Mouse (Mus musculus) brain, embryonic 14.5 days (tissue): Measurements from ENCODE around the gene Dmrt1. TPM values are rescaled to one million over a fixed set of nuclear protein-coding genes. Genes with fewer than 3 reads are reported as not detected.

Experiments
- DNase-seq: peaks from one replicate; pipeline ENCODE4 v3.0.0-alpha.2; 2011; ENCODE audit warnings: low read depth
- CTCF ChIP-seq: fragments of 200-500 bp; IDR thresholded peaks from 2 replicates; pipeline ENCODE4 v1.5.1; 2012; ENCODE audit warnings: inconsistent platforms, mild to moderate bottlenecking, moderate library complexity, borderline replicate concordance; ENCODE audit not compliant: insufficient read depth, insufficient read length; ENCODE audit errors: extremely low read depth
- POLR2A ChIP-seq: fragments of 200-500 bp; IDR thresholded peaks from 2 replicates; pipeline ENCODE4 v1.6.1; 2012; ENCODE audit warnings: mild to moderate bottlenecking, inconsistent platforms, borderline replicate concordance; ENCODE audit not compliant: poor library complexity, insufficient read depth, insufficient read length, severe bottlenecking; ENCODE audit errors: extremely low read depth
- polyA plus RNA-seq: library from polyadenylated mRNA; depleted of rRNA; stranded (reverse); fragments of >200 nt; gene quantifications from 2 replicates; pipeline ENCODE4 v1.2.3, GENCODE M21; 2012

Dmrt1 gene
- polyA plus RNA-seq, 1 experiment: 0.05 TPM

DNA sequence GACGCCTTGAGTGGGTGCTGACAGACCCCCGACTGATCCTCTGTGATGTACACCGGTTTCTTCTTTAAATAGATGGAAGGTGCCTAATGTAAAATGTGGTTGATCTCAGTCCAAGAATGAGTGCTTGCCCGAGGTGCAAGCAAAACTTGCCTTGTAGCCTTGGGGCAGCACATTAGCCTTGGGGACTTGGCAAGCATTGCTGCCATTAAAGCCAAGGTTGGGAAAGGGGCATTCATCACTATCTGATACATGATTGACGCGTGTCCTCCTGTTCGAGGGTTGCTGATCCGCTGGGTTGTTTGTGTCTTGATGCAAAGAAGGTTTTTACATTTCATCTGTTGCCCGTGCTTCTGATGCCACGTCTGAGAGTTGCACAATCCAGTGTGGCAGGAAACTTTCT lies 69.0 kb downstream of the Dmrt1 start:
- peak; percentile 42 for DNase-seq
- no peak for TF ChIP-seq POLR2A
- TF ChIP-seq CTCF: no peak

- peak; percentile 41 for DNase-seq
- TF ChIP-seq CTCF: no peak
- TF ChIP-seq POLR2A: no peak
Measured at GRCm38 (mm10) chr19:25574981-25575814, 69.8 kb downstream of the Dmrt1 start.

GRCm38 (mm10) chr19:25578358-25578757 lies 72.9 kb downstream of the Dmrt1 start:
- no peak for TF ChIP-seq CTCF
- TF ChIP-seq POLR2A: no peak

GRCm38 (mm10) chr19:25579440-25579839 lies 74.0 kb downstream of the Dmrt1 start:
- TF ChIP-seq POLR2A (no peak), CTCF (peak; percentile 22; the same call in 1 of the 2 replicates)
- DNase-seq: no peak

More at GRCm38 (mm10) chr19:25578358-25578757, 72.9 kb downstream of the Dmrt1 start:
- no peak for DNase-seq

GRCm38 (mm10) chr19:25597717-25598232 lies 92.4 kb downstream of the Dmrt1 start:
- TF ChIP-seq CTCF (no peak), POLR2A (no peak)

GRCm38 (mm10) chr19:25598626-25599025 lies 93.2 kb downstream of the Dmrt1 start:
- TF ChIP-seq POLR2A (no peak), CTCF (no peak)
- peak; percentile 94 for DNase-seq

More at GRCm38 (mm10) chr19:25597717-25598232, 92.4 kb downstream of the Dmrt1 start:
- no peak for DNase-seq

DNA sequence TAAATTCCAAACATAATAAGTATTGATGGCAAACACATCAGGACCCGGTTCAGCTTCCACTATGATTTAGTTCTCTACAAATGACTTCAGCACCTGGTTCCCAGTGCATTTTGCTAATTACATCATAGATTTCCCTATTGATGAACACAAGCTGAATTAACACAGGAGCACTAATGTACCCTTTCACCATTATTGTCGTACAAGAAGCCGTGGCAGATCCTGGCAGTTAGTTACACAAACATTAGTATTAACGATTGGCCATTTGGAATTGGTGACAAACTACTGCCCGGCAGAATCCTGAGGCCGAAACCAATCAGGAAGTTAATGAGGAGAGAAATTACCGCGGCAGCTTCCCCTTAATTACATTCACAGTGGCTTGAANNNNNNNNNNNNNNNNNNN lies 96.5 kb downstream of the Dmrt1 start:
- TF ChIP-seq CTCF (no peak), POLR2A (no peak)
- peak; percentile 83 for DNase-seq

DNA sequence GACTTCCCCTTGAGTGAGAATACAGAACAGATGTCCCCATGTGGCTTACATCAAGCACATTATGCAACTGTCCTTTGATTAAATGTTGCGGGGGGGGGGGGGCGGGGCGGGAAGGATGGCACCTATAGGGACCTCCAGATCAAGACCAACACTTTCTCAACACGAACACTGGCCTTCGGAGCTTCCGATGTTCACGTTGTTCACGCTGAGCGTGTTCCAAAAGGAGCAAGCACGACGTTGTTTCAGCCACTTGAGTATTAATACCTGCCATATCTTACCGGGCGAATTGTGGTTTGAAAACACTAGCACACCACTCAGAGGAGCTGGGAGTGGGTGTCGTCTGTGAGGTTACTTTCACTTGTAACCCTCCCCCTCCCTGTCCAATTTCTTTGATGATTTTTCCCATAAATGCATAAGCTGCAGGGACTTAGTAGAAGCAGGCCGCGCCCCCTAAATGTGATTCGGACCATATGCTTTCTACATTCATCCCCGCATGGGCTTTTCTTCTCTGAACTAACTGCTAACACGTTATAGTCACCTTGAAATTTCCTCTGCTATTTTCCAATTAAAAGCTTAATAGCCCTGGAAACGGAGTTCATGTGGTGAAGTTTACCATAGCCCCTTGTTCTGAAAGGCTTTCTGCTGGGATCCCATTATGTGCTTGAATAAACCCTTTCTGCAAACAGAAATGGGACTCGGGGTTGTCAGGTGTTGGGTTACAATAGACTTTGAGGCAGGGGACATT lies 102.2 kb downstream of the Dmrt1 start:
- DNase-seq: peak; percentile 93
- TF ChIP-seq POLR2A (no peak), CTCF (no peak)

- no peak for DNase-seq
- TF ChIP-seq CTCF (no peak), POLR2A (no peak)
Measured at GRCm38 (mm10) chr19:25608206-25608580, 102.8 kb downstream of the Dmrt1 start.

DNA sequence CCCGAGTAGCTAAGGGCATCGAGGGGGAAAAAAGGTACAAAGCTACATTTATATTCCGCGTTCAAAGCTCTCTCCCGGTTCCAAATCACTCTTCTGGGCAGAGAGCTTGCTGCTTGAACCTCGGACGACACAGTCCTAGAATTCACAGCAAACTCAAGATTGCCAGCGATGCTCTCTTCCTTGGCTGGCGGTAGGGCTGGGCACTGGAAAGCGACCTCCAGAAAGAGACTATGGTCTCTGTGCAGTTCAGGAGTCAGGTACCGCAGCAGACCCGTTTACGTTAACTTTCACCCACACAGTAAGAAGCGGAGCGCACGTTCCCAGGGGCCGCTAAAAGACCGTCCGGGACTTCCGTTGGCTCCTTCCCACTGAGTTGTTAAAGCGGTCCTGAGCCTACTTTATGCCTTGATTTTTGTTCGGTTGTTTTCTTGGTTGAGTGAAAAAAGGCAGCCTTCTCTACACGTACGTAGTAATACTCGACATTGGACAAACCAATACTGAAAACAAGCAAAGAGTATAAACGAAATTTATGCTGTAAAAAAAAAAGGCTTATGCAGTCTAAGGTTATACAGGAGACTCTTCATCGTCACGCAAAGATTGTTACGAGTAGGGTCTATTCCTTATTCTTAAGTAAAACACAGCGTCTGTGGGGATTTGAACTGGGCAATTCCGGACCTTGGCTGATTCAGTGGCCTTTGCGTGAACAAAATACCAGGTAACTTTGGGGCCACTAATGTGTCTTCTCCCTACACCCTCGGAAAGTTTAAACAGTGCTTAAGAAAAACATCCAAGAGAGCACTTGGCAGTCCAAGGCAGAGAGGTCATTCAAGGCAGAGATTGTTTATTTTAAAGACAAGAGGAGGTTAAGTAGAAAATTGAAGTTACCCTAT lies 103.8 kb downstream of the Dmrt1 start:
- DNase-seq: peak; percentile 64
- TF ChIP-seq POLR2A: no peak
- no peak for TF ChIP-seq CTCF
